Mouse (Mus musculus): ENCODE data around the gene Atf6. TPM values are rescaled to one million over a fixed set of nuclear protein-coding genes. Genes with fewer than 3 reads are reported as not detected.

The Atf6 gene
- total and polyA plus RNA-seq, 3 experiments = 11.7 to 16.4 TPM; not detected in 1

GRCm38 (mm10) chr1:170884978-170885561 lies 17.5 kb upstream of the Atf6 start, which contains the start of the genes Gm26620 and Dusp12:
Gene Gm26620 (plus strand): TSS chr1:170885065.
Gene Dusp12 (minus strand): TSS chr1:170885540.
- Histone ChIP-seq H3K9ac (ENCODE audit: control insufficient read depth, low read depth, low read length, poor library complexity, severe bottlenecking) (peak within 1 kb of the TSS; percentile 89), H3K4me1 (ENCODE audit: control insufficient read depth in 1 of 2, insufficient read depth in 2 of 2, low read length in 2 of 2) (peaks cover 6 to 7% of the 10 kb centered on the region in 2 experiments), H3K27ac (ENCODE audit: control insufficient read depth, low read depth, low read length) (peak within 1 kb of the TSS; percentile 87), H3K9me3 (replicated peaks; ENCODE audit: insufficient read depth, low read length) (no peaks in the 10 kb centered on the region), H3K27me3 (ENCODE audit: control insufficient read depth in 1 of 2, insufficient read depth in 2 of 2, low read length in 2 of 2) (no peaks in the 10 kb centered on the region), H3K79me2 (ENCODE audit: control insufficient read depth, insufficient read depth, low read length, poor library complexity) (peaks cover 34% of the 10 kb centered on the region), H3K4me3 (ENCODE audit: control insufficient read depth in 1 of 2, insufficient read depth in 1 of 2, low read depth in 2 of 2, low read length in 2 of 2) (peak within 1 kb of the TSS; percentile 62 to 86), H3K36me3 (ENCODE audit: control insufficient read depth in 1 of 2, insufficient read depth in 2 of 2, low read length in 2 of 2) (peaks cover 3 to 8% of the 10 kb centered on the region in 2 experiments; a peak in 3 of 4 replicates)
- peak; percentile 99 for TF ChIP-seq MXI1 (IDR thresholded peaks at IDR 0.05; ENCODE audit: low read depth, low read length)
- TF ChIP-seq ELF1 (IDR thresholded peaks at IDR 0.05; ENCODE audit: low read depth, low read length) = peak; percentile 62; the same call in 1 of the 2 replicates
- TF ChIP-seq RAD21 (IDR thresholded peaks at IDR 0.05; ENCODE audit: low read depth, low read length) = no peak
- TF ChIP-seq CTCF (IDR thresholded peaks at IDR 0.05 in 2 of 3, conservative IDR thresholded peaks at IDR 0.05 in 1 of 3; ENCODE audit: control insufficient read depth in 1 of 3, insufficient read depth in 1 of 3, low read depth in 2 of 3, low read length in 3 of 3, poor library complexity in 1 of 3, severe bottlenecking in 1 of 3) = peak; percentile 46 to 84 (median 75)
- TF ChIP-seq NELFE (IDR thresholded peaks at IDR 0.05; ENCODE audit: low read depth, low read length) = peak; percentile 64
- TF ChIP-seq TBP (IDR thresholded peaks at IDR 0.05; ENCODE audit: low read depth, low read length) = peak; percentile 86
- TF ChIP-seq SIN3A (IDR thresholded peaks at IDR 0.05; ENCODE audit: low read length) = peak; percentile 88
- TF ChIP-seq POLR2A (IDR thresholded peaks at IDR 0.05; ENCODE audit: control insufficient read depth in 1 of 2, insufficient read depth in 1 of 2, low read depth in 1 of 2, low read length in 2 of 2, poor library complexity in 1 of 2) = peak; percentile 70 to 81; a peak in 3 of 4 replicates
- TF ChIP-seq ETS1 (IDR thresholded peaks at IDR 0.05; ENCODE audit: low read depth, low read length) = peak; percentile 59; the same call in 1 of the 2 replicates
- TF ChIP-seq CHD2 (IDR thresholded peaks at IDR 0.05; ENCODE audit: low read length) = no peak
- no peak for TF ChIP-seq CHD1 (IDR thresholded peaks at IDR 0.05; ENCODE audit: low read depth, low read length)
- TF ChIP-seq MAX (IDR thresholded peaks at IDR 0.05; ENCODE audit: low read length) = peak; percentile 85
- TF ChIP-seq USF1 (IDR thresholded peaks at IDR 0.05; ENCODE audit: low read depth, low read length) = peak; percentile 69; the same call in 1 of the 2 replicates
- peak; percentile 70 for TF ChIP-seq TCF12 (IDR thresholded peaks at IDR 0.05; ENCODE audit: low read depth, low read length)
- TF ChIP-seq MYC (IDR thresholded peaks at IDR 0.05; ENCODE audit: low read depth, low read length) = peak; percentile 80
- TF ChIP-seq BHLHE40 (IDR thresholded peaks at IDR 0.05; ENCODE audit: borderline replicate concordance, low read depth, low read length) = peak; percentile 65; the same call in 1 of the 2 replicates
- no peak for TF ChIP-seq MYB (IDR thresholded peaks at IDR 0.05; ENCODE audit: low read depth, low read length)
- no peak; the same call in 1 of the 2 replicates for TF ChIP-seq KAT2A (conservative IDR thresholded peaks at IDR 0.05; ENCODE audit: low read depth, low read length)
- TF ChIP-seq HCFC1 (IDR thresholded peaks at IDR 0.05; ENCODE audit: low read depth, low read length) = peak; percentile 89
- no peak for TF ChIP-seq SMC3 (IDR thresholded peaks at IDR 0.05; ENCODE audit: low read depth, low read length)
- no peak for TF ChIP-seq RCOR1 (IDR thresholded peaks at IDR 0.05; ENCODE audit: low read depth, low read length)
- peak; percentile 95 for DNase-seq (ENCODE audit: low read depth, low spot score)

All from MEL (cell line).